Mouse (Mus musculus): ENCODE data around the gene Gm45140. TPM values are rescaled to one million over a fixed set of nuclear protein-coding genes. Genes with fewer than 3 reads are reported as not detected.

The Gm45140 gene
- 2.9 and 3.0 TPM in 2 replicates for polyA plus RNA-seq (2015; fragmentation: Nextera tagmentation; extraction: Ambion mirVana)

DNA sequence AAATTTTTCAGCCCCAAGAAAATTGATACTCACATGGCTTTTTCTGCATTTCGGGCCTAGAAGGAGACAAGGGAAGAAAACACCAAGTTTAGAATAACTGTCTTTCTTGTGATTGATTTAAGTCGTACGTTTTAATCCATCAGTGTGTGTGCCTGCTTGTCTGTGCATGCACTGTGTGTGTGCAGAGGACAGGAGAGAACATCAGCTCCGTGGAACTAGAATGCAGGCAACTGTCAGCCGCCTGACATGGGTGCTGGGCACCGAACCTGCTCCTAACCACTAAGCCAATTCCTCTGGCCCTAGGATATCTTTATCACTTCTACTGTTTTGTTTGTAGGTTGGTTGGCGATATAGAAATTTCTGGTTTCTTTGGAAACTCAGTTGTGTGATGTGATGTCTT lies at the start of gene Gm45140:
Gene Gm45140, minus strand, starts transcription at position 101 of the 400 bp plus-strand sequence.
- ATAC-seq (replicated peaks) = no peak
- 93% methylated on average over 7 of the region's 7 CpGs for WGBS
- Histone ChIP-seq H3K4me3 (no peak within 1 kb of the TSS), H3K9me3 (no peaks in the 10 kb centered on the region), H3K36me3 (replicated peaks) (peaks cover 14% of the 10 kb centered on the region; the same call in 1 of the 2 replicates), H3K9ac (no peak within 1 kb of the TSS), H3K27me3 (replicated peaks) (no peaks in the 10 kb centered on the region), H3K27ac (no peak within 1 kb of the TSS), H3K4me1 (peaks cover 20% of the 10 kb centered on the region), H3K4me2 (no peak within 1 kb of the TSS)

- Histone ChIP-seq H3K9me3 (no peaks in the 10 kb centered on the region), H3K4me1 (0 out of 2 replicates have a peak, but pooled peaks cover 3% of the 10 kb centered on the region), H3K36me3 (replicated peaks) (no peaks in the 10 kb centered on the region), H3K9ac (no peak overlapping the region; the same call in 1 of the 2 replicates), H3K27me3 (replicated peaks) (no peaks in the 10 kb centered on the region), H3K27ac (no peak overlapping the region), H3K4me3 (no peak overlapping the region), H3K4me2 (no peak overlapping the region)
- WGBS = 55% methylated on average over 4 of the region's 4 CpGs
- peak; percentile 53; the same call in 1 of the 2 replicates for ATAC-seq (replicated peaks)
Measured at GRCm38 (mm10) chr6:87882816-87883215, 47.2 kb upstream of the Gm45140 start.

GRCm38 (mm10) chr6:87882221-87882620 lies 46.6 kb upstream of the Gm45140 start:
- H3K4me3 ChIP-seq = no peak overlapping the region
- ATAC-seq (replicated peaks) = no peak
- no peak overlapping the region for H3K27ac ChIP-seq
- 0 out of 2 replicates have a peak, but pooled peaks cover 1% of the 10 kb centered on the region for H3K4me1 ChIP-seq
- H3K36me3 ChIP-seq (replicated peaks) = no peaks in the 10 kb centered on the region
- no peak overlapping the region for H3K9ac ChIP-seq
- H3K27me3 ChIP-seq (replicated peaks) = no peaks in the 10 kb centered on the region
- 83% methylated on average over 3 of the region's 3 CpGs for WGBS
- H3K9me3 ChIP-seq = no peaks in the 10 kb centered on the region
- no peak overlapping the region for H3K4me2 ChIP-seq

GRCm38 (mm10) chr6:87879628-87880027 lies 44.0 kb upstream of the Gm45140 start:
- no peak overlapping the region for H3K9ac ChIP-seq
- ATAC-seq (replicated peaks) = no peak
- 72% methylated on average over 3 of the region's 3 CpGs for WGBS
- H3K4me3 ChIP-seq = no peak overlapping the region
- no peaks in the 10 kb centered on the region for H3K4me1 ChIP-seq
- H3K27me3 ChIP-seq (replicated peaks) = no peaks in the 10 kb centered on the region
- no peaks in the 10 kb centered on the region for H3K36me3 ChIP-seq (replicated peaks)
- no peaks in the 10 kb centered on the region for H3K9me3 ChIP-seq
- no peak overlapping the region for H3K27ac ChIP-seq
- H3K4me2 ChIP-seq = no peak overlapping the region

GRCm38 (mm10) chr6:87879010-87879409 lies 43.4 kb upstream of the Gm45140 start:
- ATAC-seq (replicated peaks) = no peak
- Histone ChIP-seq H3K9ac (no peak overlapping the region), H3K36me3 (replicated peaks) (no peaks in the 10 kb centered on the region), H3K4me3 (no peak overlapping the region), H3K4me1 (no peaks in the 10 kb centered on the region), H3K4me2 (no peak overlapping the region), H3K27me3 (replicated peaks) (no peaks in the 10 kb centered on the region), H3K9me3 (no peaks in the 10 kb centered on the region), H3K27ac (no peak overlapping the region)
- WGBS = 55% methylated on average over 4 of the region's 4 CpGs

- Histone ChIP-seq H3K9ac (no peak overlapping the region), H3K4me1 (no peaks in the 10 kb centered on the region), H3K4me2 (no peak overlapping the region), H3K27ac (no peak overlapping the region), H3K9me3 (no peaks in the 10 kb centered on the region), H3K36me3 (replicated peaks) (no peaks in the 10 kb centered on the region), H3K27me3 (replicated peaks) (no peaks in the 10 kb centered on the region), H3K4me3 (no peak overlapping the region)
- ATAC-seq (replicated peaks) = no peak
- WGBS = 82% methylated on average over 13 of the region's 13 CpGs
Measured at GRCm38 (mm10) chr6:87876068-87876643, 40.6 kb upstream of the Gm45140 start.

DNA sequence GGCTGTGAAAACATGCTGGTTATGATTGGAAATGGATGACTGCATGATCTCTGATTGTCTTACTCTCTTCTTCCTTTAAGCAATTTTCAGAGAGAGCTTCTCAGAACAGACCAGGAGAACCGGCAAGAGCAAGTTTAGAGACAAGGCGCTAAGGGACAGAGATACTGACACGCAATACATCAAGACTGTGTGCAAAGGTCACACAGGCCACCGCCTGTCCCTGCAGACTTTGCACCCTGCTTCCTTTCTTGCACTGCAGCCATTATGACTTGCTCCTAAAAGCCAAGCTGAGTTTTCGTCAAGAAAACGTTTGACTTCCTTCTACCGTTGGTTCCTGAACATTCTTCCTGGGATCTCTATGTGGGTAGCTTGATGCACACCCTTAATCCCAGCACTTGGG lies 40.0 kb upstream of the Gm45140 start:
- no peak for ATAC-seq (replicated peaks)

DNA sequence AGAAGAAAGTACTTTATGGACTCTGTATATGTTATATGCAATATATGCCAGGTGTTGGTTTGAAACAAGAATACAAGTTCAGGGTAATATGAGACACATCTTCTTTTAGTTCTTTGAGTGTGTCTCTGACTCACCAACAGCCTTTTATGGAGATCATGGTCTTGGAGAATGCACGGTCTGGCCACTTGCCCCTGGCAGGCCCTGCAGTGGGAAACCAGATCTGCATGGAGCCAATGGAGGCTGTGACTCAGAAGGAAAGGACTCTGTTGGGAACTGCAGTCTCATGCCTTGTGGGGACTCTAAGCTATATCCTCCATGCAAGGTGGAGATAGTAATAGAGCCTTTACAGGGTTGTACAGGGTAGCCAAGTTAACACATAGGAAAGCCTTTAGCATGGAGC lies 39.5 kb upstream of the Gm45140 start:
- no peak overlapping the region for H3K4me2 ChIP-seq
- no peak for ATAC-seq (replicated peaks)
- WGBS = 90% methylated on average over 1 of the region's 1 CpGs
- no peak overlapping the region for H3K9ac ChIP-seq
- no peaks in the 10 kb centered on the region for H3K9me3 ChIP-seq
- no peaks in the 10 kb centered on the region for H3K27me3 ChIP-seq (replicated peaks)
- H3K27ac ChIP-seq = no peak overlapping the region
- H3K36me3 ChIP-seq (replicated peaks) = no peaks in the 10 kb centered on the region
- H3K4me3 ChIP-seq = no peak overlapping the region
- no peaks in the 10 kb centered on the region for H3K4me1 ChIP-seq

More for the DNA sequence above, 40.0 kb upstream of the Gm45140 start:
- H3K4me3 ChIP-seq = no peak overlapping the region
- H3K4me2 ChIP-seq = no peak overlapping the region
- H3K9me3 ChIP-seq = no peaks in the 10 kb centered on the region
- no peaks in the 10 kb centered on the region for H3K27me3 ChIP-seq (replicated peaks)
- WGBS = 90% methylated on average over 7 of the region's 7 CpGs
- H3K36me3 ChIP-seq (replicated peaks) = no peaks in the 10 kb centered on the region
- no peak overlapping the region for H3K9ac ChIP-seq
- no peaks in the 10 kb centered on the region for H3K4me1 ChIP-seq
- H3K27ac ChIP-seq = no peak overlapping the region

DNA sequence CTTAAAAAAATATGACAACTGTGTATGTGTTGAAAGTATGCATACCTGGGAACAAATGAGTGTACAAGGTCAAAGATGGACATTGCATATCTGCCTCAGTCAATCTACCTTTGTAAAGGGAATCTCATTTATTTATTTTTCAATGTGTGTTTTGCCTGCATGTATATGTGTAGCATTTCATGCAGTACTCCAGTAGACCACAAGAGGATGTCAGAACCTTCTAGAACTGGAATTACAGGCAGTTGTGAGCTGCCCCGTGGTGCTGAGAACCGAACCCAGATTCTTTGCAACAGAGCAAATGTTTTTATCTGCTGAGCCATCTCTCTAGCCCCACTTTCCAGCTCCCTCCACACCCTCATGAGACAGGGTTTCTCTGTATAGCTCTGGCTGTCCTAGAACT lies 38.4 kb upstream of the Gm45140 start:
- no peak overlapping the region for H3K27ac ChIP-seq
- no peaks in the 10 kb centered on the region for H3K27me3 ChIP-seq (replicated peaks)
- H3K4me2 ChIP-seq = no peak overlapping the region
- no peak for ATAC-seq (replicated peaks)
- H3K9me3 ChIP-seq = no peaks in the 10 kb centered on the region
- WGBS = 90% methylated on average over 2 of the region's 2 CpGs
- no peaks in the 10 kb centered on the region for H3K4me1 ChIP-seq
- no peaks in the 10 kb centered on the region for H3K36me3 ChIP-seq (replicated peaks)
- H3K4me3 ChIP-seq = no peak overlapping the region
- H3K9ac ChIP-seq = no peak overlapping the region

DNA sequence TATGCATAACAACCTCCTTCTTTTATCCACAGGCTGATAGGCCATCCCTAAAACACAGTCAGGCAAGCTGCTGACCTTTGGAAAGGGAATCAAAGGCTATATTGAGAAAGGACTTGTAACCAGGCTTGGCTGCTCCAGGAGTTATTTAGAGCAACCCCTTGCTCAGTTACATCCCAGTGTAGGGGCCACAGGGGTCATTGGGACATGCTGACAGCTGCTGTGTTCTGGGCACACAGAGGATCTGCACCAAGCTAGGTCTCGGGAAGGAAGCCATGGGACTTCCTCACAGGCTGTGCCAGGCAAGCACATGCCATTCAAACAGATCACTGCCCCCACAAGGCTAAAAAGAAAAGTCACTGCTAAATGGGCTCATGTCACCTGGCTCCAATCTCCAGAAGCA lies 37.5 kb upstream of the Gm45140 start:
- Histone ChIP-seq H3K4me3 (no peak overlapping the region), H3K4me2 (no peak overlapping the region), H3K36me3 (replicated peaks) (no peaks in the 10 kb centered on the region), H3K9me3 (no peaks in the 10 kb centered on the region), H3K27me3 (replicated peaks) (no peaks in the 10 kb centered on the region), H3K27ac (no peak overlapping the region), H3K4me1 (no peaks in the 10 kb centered on the region), H3K9ac (no peak overlapping the region)
- 50% methylated on average over 1 of the region's 1 CpGs for WGBS
- ATAC-seq (replicated peaks) = no peak

DNA sequence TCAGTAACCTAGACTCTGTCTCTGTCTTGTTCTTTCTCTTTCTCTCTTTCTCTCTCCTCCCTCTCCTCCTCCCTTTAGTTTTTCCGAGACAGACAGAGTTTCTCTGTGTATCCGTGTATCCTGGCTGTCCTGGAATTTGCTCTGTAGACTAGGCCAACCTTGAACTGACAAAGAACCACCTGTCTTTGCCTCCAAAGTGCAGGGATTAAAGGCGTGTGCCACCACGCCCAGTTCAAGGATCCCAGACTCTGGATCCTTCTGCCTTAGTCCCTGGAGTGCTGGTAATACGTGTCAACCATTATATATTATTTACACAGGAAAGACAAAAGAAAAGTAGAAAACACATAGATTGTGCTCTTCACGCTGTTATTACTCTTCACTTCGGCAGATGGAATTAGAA lies 35.6 kb upstream of the Gm45140 start:
- no peak overlapping the region for H3K4me3 ChIP-seq
- no peaks in the 10 kb centered on the region for H3K4me1 ChIP-seq
- H3K27ac ChIP-seq = no peak overlapping the region
- no peaks in the 10 kb centered on the region for H3K27me3 ChIP-seq (replicated peaks)
- H3K36me3 ChIP-seq (replicated peaks) = no peaks in the 10 kb centered on the region
- ATAC-seq (replicated peaks) = no peak
- H3K9me3 ChIP-seq = no peaks in the 10 kb centered on the region
- 83% methylated on average over 7 of the region's 7 CpGs for WGBS
- no peak overlapping the region for H3K9ac ChIP-seq
- no peak overlapping the region for H3K4me2 ChIP-seq

- H3K36me3 ChIP-seq (replicated peaks) = no peaks in the 10 kb centered on the region
- no peaks in the 10 kb centered on the region for H3K4me1 ChIP-seq
- no peak overlapping the region for H3K4me2 ChIP-seq
- H3K27me3 ChIP-seq (replicated peaks) = no peaks in the 10 kb centered on the region
- H3K9me3 ChIP-seq = no peaks in the 10 kb centered on the region
- no peak overlapping the region for H3K9ac ChIP-seq
- WGBS = 68% methylated on average over 1 of the region's 1 CpGs
- no peak overlapping the region for H3K4me3 ChIP-seq
- no peak overlapping the region for H3K27ac ChIP-seq
- no peak for ATAC-seq (replicated peaks)
Measured at GRCm38 (mm10) chr6:87870440-87870839, 34.8 kb upstream of the Gm45140 start.

DNA sequence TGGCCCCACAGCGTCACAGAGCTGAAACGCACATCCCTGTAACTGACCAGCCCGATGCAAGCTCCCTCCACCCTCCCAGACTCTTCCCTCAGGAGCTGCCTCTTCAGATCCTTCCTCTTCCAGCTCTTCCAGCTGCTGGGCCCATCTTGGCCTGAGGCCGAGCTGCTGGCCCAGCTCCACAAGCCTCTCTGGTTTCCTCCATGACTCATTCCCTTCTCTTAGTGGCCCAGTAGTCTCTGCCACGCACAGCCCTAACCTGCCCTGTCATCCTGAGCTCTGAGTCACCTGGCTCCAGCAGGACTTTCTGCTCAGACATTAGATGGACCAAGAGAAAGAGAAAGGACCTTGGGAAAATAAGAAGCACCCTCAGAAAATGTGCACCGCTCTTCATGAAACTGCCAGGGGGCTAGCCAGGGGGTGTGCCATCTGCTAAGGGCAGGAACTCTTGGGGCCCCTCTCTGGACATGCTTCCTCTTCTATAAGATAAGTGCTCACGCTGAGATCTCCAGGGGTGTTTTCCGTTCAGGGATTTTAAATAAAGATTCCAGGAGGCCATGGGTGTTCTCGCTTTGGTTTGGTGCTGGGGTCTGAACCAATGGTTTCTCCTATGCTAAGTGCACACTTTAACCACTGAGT lies 33.4 kb upstream of the Gm45140 start:
- H3K27ac ChIP-seq = no peak overlapping the region
- no peak overlapping the region for H3K9ac ChIP-seq
- WGBS = 78% methylated on average over 9 of the region's 9 CpGs
- H3K36me3 ChIP-seq (replicated peaks) = no peaks in the 10 kb centered on the region
- H3K27me3 ChIP-seq (replicated peaks) = no peaks in the 10 kb centered on the region
- H3K4me3 ChIP-seq = no peak overlapping the region
- H3K9me3 ChIP-seq = no peaks in the 10 kb centered on the region
- no peak for ATAC-seq (replicated peaks)
- H3K4me1 ChIP-seq = no peaks in the 10 kb centered on the region
- no peak overlapping the region for H3K4me2 ChIP-seq
